Comparison of ENCODE assay signal across 8 mouse cellular contexts in genomic region chr3:87525837-87526570, GRCm38 (mm10). TPM values are rescaled to one million over a fixed set of nuclear protein-coding genes. Genes with fewer than 3 reads are reported as not detected.
DNase-seq lines count a peak whose midpoint lies in the region; ATAC-seq and TF ChIP-seq lines count a peak whose summit lies in the region.

No protein-coding gene starts in this region.

- ATAC-seq in inflammation-experienced regulatory T-cells, adult 6 months: peak; percentile 8
- peak; percentile 52 for ATAC-seq in liver, postnatal 0 days

- no peak for TF ChIP-seq POLR2A in embryonic fibroblast, embryonic 13.5 days (IDR thresholded peaks at IDR 0.05; ENCODE audit: low read depth, low read length)
- TF ChIP-seq POLR2A in olfactory bulb, adult 2 months (IDR thresholded peaks at IDR 0.05; ENCODE audit: insufficient read depth, low read depth, low read length): no peak

- H3K27me3 ChIP-seq in liver, postnatal 0 days (ENCODE audit: insufficient read depth, low read length): no peaks in the 10 kb centered on the region

- peak overlapping the region; percentile 79 for H3K4me2 ChIP-seq in liver, postnatal 0 days (ENCODE audit: low read depth, low read length)

- H3K27ac ChIP-seq in embryonic fibroblast, embryonic 13.5 days (ENCODE audit: insufficient read depth, low read length): peak overlapping the region; percentile 7; the same call in 1 of the 2 replicates
- peak overlapping the region; percentile 78 for H3K27ac ChIP-seq in liver, postnatal 0 days (ENCODE audit: low read depth)
- peak overlapping the region; percentile 57 for H3K27ac ChIP-seq in olfactory bulb, adult 2 months (ENCODE audit: insufficient read depth, low read depth, low read length)

- TF ChIP-seq CTCF in embryonic fibroblast, embryonic 13.5 days (IDR thresholded peaks at IDR 0.05; ENCODE audit: borderline replicate concordance, insufficient read depth, low read length): no peak
- TF ChIP-seq CTCF in liver, postnatal 0 days (IDR thresholded peaks at IDR 0.05; ENCODE audit: low read depth): no peak
- no peak for TF ChIP-seq CTCF in olfactory bulb, adult 2 months (IDR thresholded peaks at IDR 0.05; ENCODE audit: insufficient read depth, low read depth, low read length)

- peak overlapping the region; percentile 92 for H3K9ac ChIP-seq in liver, postnatal 0 days (replicated peaks)

- 5% methylated on average over 27 of the region's 27 CpGs for WGBS in liver, postnatal 0 days (ENCODE audit: insufficient replicate concordance)
- WGBS in olfactory bulb, adult 2 months: 5% methylated on average over 27 of the region's 27 CpGs

- H3K9me3 ChIP-seq in liver, postnatal 0 days (ENCODE audit: low read length): no peaks in the 10 kb centered on the region

- 0 out of 2 replicates have a peak, but pooled peaks cover 2% of the 10 kb centered on the region for H3K4me1 ChIP-seq in embryonic fibroblast, embryonic 13.5 days (ENCODE audit: control insufficient read depth, insufficient read depth, low read length)
- peaks cover 19% of the 10 kb centered on the region for H3K4me1 ChIP-seq in liver, postnatal 0 days (ENCODE audit: insufficient read depth)
- H3K4me1 ChIP-seq in olfactory bulb, adult 2 months (ENCODE audit: control insufficient read depth, insufficient read depth, low read length): peaks cover 6% of the 10 kb centered on the region

- H3K4me3 ChIP-seq in embryonic fibroblast, embryonic 13.5 days (ENCODE audit: insufficient read depth, low read length): peak overlapping the region; percentile 85
- H3K4me3 ChIP-seq in liver, postnatal 0 days (ENCODE audit: low read depth, low read length): peak overlapping the region; percentile 77
- H3K4me3 ChIP-seq in olfactory bulb, adult 2 months (ENCODE audit: insufficient read depth, low read depth, low read length): peak overlapping the region; percentile 86

- peaks cover 34% of the 10 kb centered on the region for H3K36me3 ChIP-seq in liver, postnatal 0 days (replicated peaks; ENCODE audit: insufficient read depth, low read length)

- no peak for TF ChIP-seq EP300 in liver, postnatal 0 days (IDR thresholded peaks at IDR 0.05; ENCODE audit: low read depth)

- peak; percentile 46 for DNase-seq in thymus, postnatal 0 days (ENCODE audit: low spot score)
- DNase-seq in thymus, postnatal 25 days: no peak
- peak; percentile 32 for DNase-seq in liver, postnatal 0 days
- no peak for DNase-seq in embryo, embryonic 11 days
- no peak for DNase-seq in right cerebral cortex, adult 18-20 months

RNA-seq across cellular contexts. Expression of gene Etv3, which starts 0.8 kb away (rescaled TPM):
- polyA plus RNA-seq in thymus, postnatal 0 days (2015; fragmentation: Nextera tagmentation; extraction: Ambion mirVana): 22.8 and 27.7 TPM in 2 replicates
- polyA plus RNA-seq in embryonic fibroblast, embryonic 13.5 days (2011; ENCODE audit: insufficient read length, low read depth, missing spikeins): 10.8 and 10.9 TPM in 2 replicates
- polyA plus RNA-seq in inflammation-experienced regulatory T-cells, adult 6 months (2017; shearing (Covaris generic)): 10 to 100 TPM; 13.5 to 22.5 (median 19.3) TPM
- polyA plus RNA-seq in liver, postnatal 0 days (2015; fragmentation: Nextera tagmentation; extraction: Ambion mirVana): 3.6 and 3.9 TPM in 2 replicates
- polyA plus RNA-seq in olfactory bulb, adult 2 months (2012; ENCODE audit: insufficient read depth, insufficient read length, low replicate concordance, missing spikeins): not detected in 2 replicates

Comparison
In these comparisons a context has a peak if more than half of its experiments do, and no peak if none do; other contexts are left out.
1. DNase-seq: peak in thymus, postnatal 0 days (single experiment) and liver, postnatal 0 days (single experiment); none in thymus, postnatal 25 days (single experiment), embryo, embryonic 11 days (single experiment) and right cerebral cortex, adult 18-20 months (single experiment).
2. H3K27ac ChIP-seq: peak in every context shown above with its lines; median percentile 78 in liver, postnatal 0 days; 57 in olfactory bulb, adult 2 months; 7 in embryonic fibroblast, embryonic 13.5 days.
3. Peak in every context shown above with its lines, with median percentiles within 50 percentile points of each other: H3K4me3 ChIP-seq.